Mouse (Mus musculus): ENCODE measurements around the gene Fancb.

- TF ChIP-seq MYOG (IDR thresholded peaks at IDR 0.05; ENCODE audit: control insufficient read depth in 1 of 3, insufficient read depth in 1 of 3, insufficient read length in 2 of 3, low read depth in 2 of 3), result no peak
- TF ChIP-seq POLR2A (IDR thresholded peaks at IDR 0.05; ENCODE audit: insufficient read length, low read depth), result no peak
- no peak for TF ChIP-seq USF1 (IDR thresholded peaks at IDR 0.05; ENCODE audit: low read depth)
- no peak for TF ChIP-seq E2F4 (IDR thresholded peaks at IDR 0.05; ENCODE audit: insufficient read depth)
- no peak for TF ChIP-seq MYOD1 (IDR thresholded peaks at IDR 0.05; ENCODE audit: control insufficient read depth in 1 of 3, insufficient read length in 2 of 3, low read depth in 2 of 3)
- no peak for TF ChIP-seq MAX (IDR thresholded peaks at IDR 0.05; ENCODE audit: low read depth)
- no peak for TF ChIP-seq SRF (IDR thresholded peaks at IDR 0.05; ENCODE audit: control insufficient read depth, insufficient read length, low read depth)
- TF ChIP-seq POLR2AphosphoS2 (IDR thresholded peaks at IDR 0.05; ENCODE audit: insufficient read length, low read depth), result no peak
- no peak for TF ChIP-seq TCF12 (IDR thresholded peaks at IDR 0.05; ENCODE audit: insufficient read depth, poor library complexity, severe bottlenecking)
- TF ChIP-seq CEBPB (IDR thresholded peaks at IDR 0.05; ENCODE audit: insufficient read depth, poor library complexity, severe bottlenecking), result no peak
- no peak for TF ChIP-seq REST (IDR thresholded peaks at IDR 0.05; ENCODE audit: insufficient read depth, insufficient read length)
- no peak for TF ChIP-seq TCF3 (IDR thresholded peaks at IDR 0.05; ENCODE audit: insufficient read length, low read depth)
Observed at GRCm38 (mm10) chrX:164941540-164941939, 38.9 kb upstream of the Fancb start.
